Mouse (Mus musculus): ENCODE data around the gene Ccdc142. TPM values are rescaled to one million over a fixed set of nuclear protein-coding genes. Genes with fewer than 3 reads are reported as not detected.

Gene Ccdc142
- polyA plus RNA-seq, 1 experiment, result 10.2 TPM

- no peak for DNase-seq
- Histone ChIP-seq H3K4me1 (ENCODE audit: control insufficient read depth, insufficient read depth, low read length) (peaks cover 6% of the 10 kb centered on the region), H3K4me3 (replicated peaks; ENCODE audit: extremely low read depth, low read depth, low read length) (no peak overlapping the region)
- 92% methylated on average over 5 of the region's 5 CpGs for WGBS
- TF ChIP-seq CTCF (IDR thresholded peaks at IDR 0.05; ENCODE audit: insufficient read depth, low read length) (no peak), POLR2A (IDR thresholded peaks at IDR 0.05; ENCODE audit: borderline replicate concordance, extremely low read depth, low read depth, low read length) (no peak)
These were observed 21.2 kb upstream of the Ccdc142 start for GRCm38 (mm10) chr6:83080210-83080609.

- no peak overlapping the region for H3K4me3 ChIP-seq (replicated peaks; ENCODE audit: extremely low read depth, low read depth, low read length)
- H3K4me1 ChIP-seq (ENCODE audit: control insufficient read depth, insufficient read depth, low read length), result peaks cover 6% of the 10 kb centered on the region
- no peak for DNase-seq
- TF ChIP-seq POLR2A (IDR thresholded peaks at IDR 0.05; ENCODE audit: borderline replicate concordance, extremely low read depth, low read depth, low read length) (no peak), CTCF (IDR thresholded peaks at IDR 0.05; ENCODE audit: insufficient read depth, low read length) (no peak)
- WGBS, result 38% methylated on average over 5 of the region's 5 CpGs
These were observed 17.9 kb upstream of the Ccdc142 start for GRCm38 (mm10) chr6:83083497-83083896.

DNA sequence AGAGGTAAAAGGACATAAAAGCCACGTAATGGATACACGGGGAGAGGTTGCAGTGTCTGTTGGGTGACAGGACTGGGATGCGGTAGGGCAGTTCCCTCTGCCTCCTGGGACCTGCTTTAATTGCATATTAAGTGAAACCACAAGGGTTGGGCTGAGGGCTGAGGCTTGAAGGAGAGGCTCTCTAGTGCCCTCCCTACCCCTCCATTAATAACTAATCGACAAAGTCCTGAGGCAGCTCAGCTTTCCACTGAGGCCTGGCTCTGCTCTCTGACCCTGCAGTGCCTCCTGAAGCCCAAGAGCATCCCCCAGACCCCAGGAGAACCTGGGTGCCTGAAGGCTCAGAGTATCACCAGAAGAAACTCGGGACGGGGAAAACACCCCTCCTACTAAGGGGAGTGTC is 16.9 kb upstream of the Ccdc142 start:
- peaks cover 2% of the 10 kb centered on the region; the same call in 1 of the 2 replicates for H3K4me1 ChIP-seq (ENCODE audit: control insufficient read depth, insufficient read depth, low read length)
- WGBS, result 22% methylated on average over 6 of the region's 6 CpGs
- TF ChIP-seq POLR2A (IDR thresholded peaks at IDR 0.05; ENCODE audit: borderline replicate concordance, extremely low read depth, low read depth, low read length) (no peak), CTCF (IDR thresholded peaks at IDR 0.05; ENCODE audit: insufficient read depth, low read length) (no peak)
- DNase-seq, result no peak
- no peak overlapping the region for H3K4me3 ChIP-seq (replicated peaks; ENCODE audit: extremely low read depth, low read depth, low read length)

DNA sequence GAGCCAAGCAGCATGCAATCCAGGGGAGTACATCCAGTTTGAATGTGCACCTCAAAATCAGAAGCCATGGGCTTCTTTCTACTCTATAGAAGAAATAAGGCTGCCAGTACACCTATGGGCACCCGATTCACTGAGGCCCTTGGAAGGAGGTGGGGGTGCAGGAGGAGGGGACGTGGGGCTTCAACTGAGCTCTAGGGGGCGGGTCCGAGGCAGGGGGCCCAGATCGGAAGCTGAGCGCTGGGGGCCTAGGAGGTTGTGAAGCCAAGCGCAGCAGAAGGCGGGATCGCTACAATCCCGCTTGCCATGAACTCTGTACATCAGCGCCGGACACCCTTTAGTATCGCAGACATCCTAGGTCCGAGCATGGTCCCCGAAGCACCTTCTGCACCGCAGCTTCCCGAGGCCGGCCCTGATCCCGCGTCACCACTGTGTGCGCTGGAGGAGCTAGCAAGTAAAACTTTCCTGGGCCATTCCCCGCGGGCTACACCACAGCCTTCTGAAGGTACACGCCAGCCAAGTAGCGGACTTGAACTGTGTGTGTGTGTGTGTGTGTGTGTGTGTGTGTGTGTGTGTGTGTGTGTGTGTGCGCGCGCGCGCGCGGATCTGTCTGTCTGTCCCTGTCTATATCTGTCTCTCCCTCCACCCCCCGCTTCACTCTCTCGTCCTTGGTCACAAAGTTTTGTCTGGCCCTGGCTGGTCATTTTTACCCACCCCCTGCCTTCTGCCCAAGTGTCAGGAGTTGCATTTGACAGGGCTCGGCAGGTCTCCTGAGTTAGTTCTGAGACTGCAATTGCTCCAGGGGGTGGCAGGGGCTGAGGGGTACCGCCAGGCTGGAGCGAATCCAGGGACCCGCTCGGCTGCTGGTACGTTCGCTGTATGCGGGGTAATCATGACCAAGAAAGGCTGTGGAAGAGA is 15.0 kb upstream of the Ccdc142 start, which contains the start of gene Lbx2:
TSS of gene Lbx2 (plus strand) at position 247 of the 915 bp plus-strand sequence.
- peaks cover 2% of the 10 kb centered on the region; the same call in 1 of the 2 replicates for H3K4me1 ChIP-seq (ENCODE audit: control insufficient read depth, insufficient read depth, low read length)
- WGBS, result 14% methylated on average over 42 of the region's 42 CpGs
- DNase-seq, result no peak
- peak within 1 kb of the TSS; percentile 59 for H3K4me3 ChIP-seq (replicated peaks; ENCODE audit: extremely low read depth, low read depth, low read length)
- no peak for TF ChIP-seq POLR2A (IDR thresholded peaks at IDR 0.05; ENCODE audit: borderline replicate concordance, extremely low read depth, low read depth, low read length)
- no peak for TF ChIP-seq CTCF (IDR thresholded peaks at IDR 0.05; ENCODE audit: insufficient read depth, low read length)

- peak; percentile 28 for DNase-seq
- H3K4me1 ChIP-seq (ENCODE audit: control insufficient read depth, insufficient read depth, low read length), result peaks cover 2% of the 10 kb centered on the region; the same call in 1 of the 2 replicates
- H3K4me3 ChIP-seq (replicated peaks; ENCODE audit: extremely low read depth, low read depth, low read length), result peak overlapping the region; percentile 59
- 4% methylated on average over 47 of the region's 47 CpGs for WGBS
- no peak; the same call in 1 of the 2 replicates for TF ChIP-seq POLR2A (IDR thresholded peaks at IDR 0.05; ENCODE audit: borderline replicate concordance, extremely low read depth, low read depth, low read length)
- no peak for TF ChIP-seq CTCF (IDR thresholded peaks at IDR 0.05; ENCODE audit: insufficient read depth, low read length)
These were observed 14.0 kb upstream of the Ccdc142 start for GRCm38 (mm10) chr6:83087205-83087925.

DNA sequence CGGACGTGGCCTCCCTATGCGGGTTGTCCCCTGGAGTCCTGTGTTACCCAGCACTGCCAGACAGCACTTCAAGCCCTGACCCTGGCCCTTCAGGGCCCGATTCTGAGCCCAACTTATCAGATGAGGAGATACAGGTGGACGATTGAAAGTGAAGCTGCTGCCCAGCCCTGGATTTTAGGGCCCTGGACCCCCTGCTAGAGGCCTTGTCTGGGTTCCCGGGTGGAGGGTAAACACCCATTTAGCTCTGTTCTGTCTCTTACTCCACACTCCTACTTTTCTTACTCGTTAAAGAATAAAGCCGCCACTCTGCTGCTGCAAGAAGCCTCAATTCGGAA is 13.5 kb upstream of the Ccdc142 start:
- Histone ChIP-seq H3K4me1 (ENCODE audit: control insufficient read depth, insufficient read depth, low read length) (peaks cover 6% of the 10 kb centered on the region; the same call in 1 of the 2 replicates), H3K4me3 (replicated peaks; ENCODE audit: extremely low read depth, low read depth, low read length) (peak overlapping the region; percentile 59)
- no peak for TF ChIP-seq CTCF (IDR thresholded peaks at IDR 0.05; ENCODE audit: insufficient read depth, low read length)
- no peak for TF ChIP-seq POLR2A (IDR thresholded peaks at IDR 0.05; ENCODE audit: borderline replicate concordance, extremely low read depth, low read depth, low read length)
- no peak for DNase-seq
- 21% methylated on average over 9 of the region's 9 CpGs for WGBS

DNA sequence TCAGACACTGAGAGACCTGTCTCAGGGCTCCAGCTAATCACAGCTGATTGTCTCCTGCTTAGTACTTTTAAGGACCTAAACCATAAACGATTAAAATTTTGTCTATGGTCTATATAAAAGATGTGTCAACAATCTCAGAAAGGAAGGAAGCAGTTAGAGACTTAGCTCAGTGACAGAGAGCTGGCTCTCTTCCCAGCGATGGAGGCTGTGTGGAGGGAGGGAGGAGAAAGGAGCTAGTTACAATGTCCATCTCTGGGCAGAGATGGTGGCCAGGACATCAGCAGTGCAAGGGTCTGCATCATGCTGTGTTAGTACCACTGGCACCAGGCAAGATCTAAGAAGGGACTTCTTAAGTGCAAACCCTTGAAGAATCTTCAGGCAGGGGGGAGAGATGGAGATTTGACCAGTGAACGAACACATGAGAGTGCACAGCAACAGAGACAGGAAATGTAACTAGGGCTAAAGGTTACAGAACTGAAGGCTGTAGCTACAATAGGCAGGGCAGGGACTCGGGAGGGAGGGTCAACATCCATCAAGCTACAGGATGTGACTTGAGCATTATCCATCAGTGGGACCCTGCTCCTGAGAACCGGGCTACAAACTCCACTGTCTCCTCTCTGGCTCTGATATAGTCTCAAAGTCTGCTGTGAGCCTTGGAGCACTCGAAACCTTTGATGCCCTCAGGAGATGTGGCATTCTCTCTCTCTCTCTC is 8.8 kb upstream of the Ccdc142 start:
- TF ChIP-seq CTCF (IDR thresholded peaks at IDR 0.05; ENCODE audit: insufficient read depth, low read length), result no peak
- no peak for TF ChIP-seq POLR2A (IDR thresholded peaks at IDR 0.05; ENCODE audit: borderline replicate concordance, extremely low read depth, low read depth, low read length)
- no peak for DNase-seq
- H3K4me3 ChIP-seq (replicated peaks; ENCODE audit: extremely low read depth, low read depth, low read length), result no peak overlapping the region
- H3K4me1 ChIP-seq (ENCODE audit: control insufficient read depth, insufficient read depth, low read length), result peaks cover 3% of the 10 kb centered on the region; the same call in 1 of the 2 replicates
- WGBS, result 13% methylated on average over 6 of the region's 6 CpGs

GRCm38 (mm10) chr6:83095968-83096367 is 5.4 kb upstream of the Ccdc142 start:
- TF ChIP-seq CTCF (IDR thresholded peaks at IDR 0.05; ENCODE audit: insufficient read depth, low read length) (no peak), POLR2A (IDR thresholded peaks at IDR 0.05; ENCODE audit: borderline replicate concordance, extremely low read depth, low read depth, low read length) (no peak)
- H3K4me1 ChIP-seq (ENCODE audit: control insufficient read depth, insufficient read depth, low read length), result peaks cover 3% of the 10 kb centered on the region; the same call in 1 of the 2 replicates
- WGBS, result 48% methylated on average over 6 of the region's 6 CpGs
- no peak overlapping the region for H3K4me3 ChIP-seq (replicated peaks; ENCODE audit: extremely low read depth, low read depth, low read length)
- no peak for DNase-seq

DNA sequence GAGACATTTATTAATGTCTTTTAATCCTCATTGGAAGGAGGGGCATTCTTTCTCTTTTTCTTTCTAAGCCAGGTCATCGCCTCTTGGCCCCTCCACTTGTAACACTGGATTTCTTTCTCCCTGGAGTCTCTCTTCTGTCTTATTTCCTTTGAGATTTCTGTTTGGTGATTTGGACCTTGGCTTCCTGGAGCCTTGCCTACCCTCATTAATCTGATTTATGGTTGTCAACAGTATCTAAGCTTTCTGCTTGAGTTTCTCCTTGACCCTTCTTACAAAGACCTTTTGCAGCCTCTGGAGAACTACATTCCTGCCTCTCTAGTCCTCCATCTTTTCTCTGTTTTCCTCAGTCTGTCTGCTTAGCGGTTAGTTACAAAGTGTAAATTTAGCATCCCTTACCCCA is 3.0 kb upstream of the Ccdc142 start:
- H3K4me1 ChIP-seq (ENCODE audit: control insufficient read depth, insufficient read depth, low read length), result peaks cover 6% of the 10 kb centered on the region
- TF ChIP-seq POLR2A (IDR thresholded peaks at IDR 0.05; ENCODE audit: borderline replicate concordance, extremely low read depth, low read depth, low read length) (no peak), CTCF (IDR thresholded peaks at IDR 0.05; ENCODE audit: insufficient read depth, low read length) (no peak)
- no peak overlapping the region for H3K4me3 ChIP-seq (replicated peaks; ENCODE audit: extremely low read depth, low read depth, low read length)
- 55% methylated on average over 2 of the region's 2 CpGs for WGBS
- DNase-seq, result no peak

Measured in lung, adult 2 months (tissue).